Mouse (Mus musculus) bone marrow macrophage, adult 2 months (primary cell): ENCODE results near the gene Stra6.

Experiments used
- CTCF ChIP-seq: IDR thresholded peaks from 2 replicates; pipeline ENCODE4 v1.5.1; 2012; ENCODE audit warnings: low read depth, mild to moderate bottlenecking, low read length, moderate library complexity
- POLR2A ChIP-seq: IDR thresholded peaks from 2 replicates; pipeline ENCODE4 v1.6.1; 2012; ENCODE audit warnings: mild to moderate bottlenecking, low read depth, low read length, borderline replicate concordance

DNA sequence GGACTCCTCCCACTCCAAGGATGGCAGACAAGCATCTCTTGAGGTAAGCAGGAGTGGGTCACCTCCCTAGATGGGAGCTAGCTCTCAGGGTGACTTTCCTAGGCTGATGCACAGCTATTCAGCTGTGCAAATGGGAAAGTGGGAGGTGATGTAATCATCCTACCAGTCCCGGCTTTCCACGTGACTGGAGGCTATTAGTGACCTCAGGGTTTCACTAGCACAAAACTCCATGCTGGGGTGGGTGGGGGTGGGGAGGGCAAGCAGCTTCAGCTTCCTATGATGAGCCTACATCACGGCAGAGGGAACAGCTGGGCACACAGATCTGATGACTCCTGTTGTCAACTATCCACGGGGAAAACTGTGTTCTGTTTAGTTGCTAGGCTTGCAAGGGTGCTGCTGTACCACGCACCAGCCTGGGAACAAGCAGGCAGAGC is 111.2 kb downstream of the Stra6 start:
- TF ChIP-seq CTCF = no peak
- no peak for TF ChIP-seq POLR2A
